ENCODE assay signal across 8 mouse cellular contexts in genomic region chr6:124919695-124920317, GRCm38 (mm10). TPM values are rescaled to one million over a fixed set of nuclear protein-coding genes. Genes with fewer than 3 reads are reported as not detected.
DNase-seq lines count a peak whose midpoint lies in the region; ATAC-seq and TF ChIP-seq lines count a peak whose summit lies in the region.

Gene Ptms, minus strand, starts transcription at chr6:124920103.

- no peak within 1 kb of the TSS for H3K27ac ChIP-seq in bone marrow, adult 2 months (ENCODE audit: control insufficient read depth, insufficient read depth, low read depth, low read length, poor library complexity)
- H3K27ac ChIP-seq in heart, embryonic 12.5 days (ENCODE audit: poor library complexity, severe bottlenecking) = peak within 1 kb of the TSS; percentile 100
- peak within 1 kb of the TSS; percentile 99 for H3K27ac ChIP-seq in kidney, embryonic 16.5 days (ENCODE audit: low read length)
- H3K27ac ChIP-seq in stomach, postnatal 0 days (replicated peaks) = peak within 1 kb of the TSS; percentile 100

- peak; percentile 83 for ATAC-seq in heart, embryonic 12.5 days (ENCODE audit: insufficient number of reproducible peaks, low FRiP score)
- ATAC-seq in kidney, embryonic 16.5 days (ENCODE audit: low FRiP score, low TSS enrichment) = peak; percentile 88
- peak; percentile 34; the same call in 1 of the 2 replicates for ATAC-seq in monocyte, adult 5-6 weeks (replicated peaks; ENCODE audit: insufficient number of reproducible peaks, low FRiP score, low TSS enrichment, poor library complexity, severe bottlenecking)
- peak; percentile 80 for ATAC-seq in stomach, postnatal 0 days (ENCODE audit: low FRiP score, low TSS enrichment)

- no peaks in the 10 kb centered on the region for H3K9me3 ChIP-seq in heart, embryonic 12.5 days (replicated peaks)
- no peaks in the 10 kb centered on the region for H3K9me3 ChIP-seq in kidney, embryonic 16.5 days (ENCODE audit: low read length)
- no peaks in the 10 kb centered on the region for H3K9me3 ChIP-seq in stomach, postnatal 0 days (ENCODE audit: control insufficient read depth, low read length)

- TF ChIP-seq POLR2A in bone marrow, adult 2 months (IDR thresholded peaks at IDR 0.05; ENCODE audit: borderline replicate concordance, control insufficient read depth, low read depth, low read length) = no peak

- 22% methylated on average over 13 of the region's 13 CpGs for WGBS in bone marrow, adult 2 months
- under 1% methylated on average over 13 of the region's 13 CpGs for WGBS in heart, embryonic 12.5 days
- 0% methylated on average over 13 of the region's 13 CpGs for whole genome bisulfite sequencing in kidney, embryonic 16.5 days
- WGBS in stomach, postnatal 0 days = 1% methylated on average over 13 of the region's 13 CpGs

- TF ChIP-seq CTCF in bone marrow, adult 2 months (IDR thresholded peaks at IDR 0.05; ENCODE audit: control insufficient read depth, insufficient read depth, low read length) = no peak
- no peak for TF ChIP-seq CTCF in stomach, postnatal 0 days (IDR thresholded peaks at IDR 0.05; ENCODE audit: low read depth)

- peak within 1 kb of the TSS; percentile 96 for H3K4me2 ChIP-seq in heart, embryonic 12.5 days
- H3K4me2 ChIP-seq in kidney, embryonic 16.5 days (replicated peaks; ENCODE audit: low read depth, low read length) = peak within 1 kb of the TSS; percentile 99
- peak within 1 kb of the TSS; percentile 53 for H3K4me2 ChIP-seq in stomach, postnatal 0 days (replicated peaks; ENCODE audit: low read depth)

- H3K36me3 ChIP-seq in heart, embryonic 12.5 days = peaks cover under 1% of the 10 kb centered on the region; the same call in 1 of the 2 replicates
- peaks cover 1% of the 10 kb centered on the region for H3K36me3 ChIP-seq in kidney, embryonic 16.5 days (ENCODE audit: insufficient read depth, low read length)
- H3K36me3 ChIP-seq in stomach, postnatal 0 days (ENCODE audit: control insufficient read depth, insufficient read depth, low read length) = peaks cover 1% of the 10 kb centered on the region; the same call in 1 of the 2 replicates

- peak; percentile 41 for TF ChIP-seq EP300 in stomach, postnatal 0 days (optimal IDR thresholded peaks at IDR 0.05)

- H3K4me3 ChIP-seq in bone marrow, adult 2 months (replicated peaks; ENCODE audit: control insufficient read depth, low read depth, low read length) = no peak within 1 kb of the TSS
- H3K4me3 ChIP-seq in heart, embryonic 12.5 days = peak within 1 kb of the TSS; percentile 34
- peak within 1 kb of the TSS; percentile 41 for H3K4me3 ChIP-seq in kidney, embryonic 16.5 days (ENCODE audit: low read length)
- H3K4me3 ChIP-seq in stomach, postnatal 0 days (ENCODE audit: low read depth, low read length) = peak within 1 kb of the TSS; percentile 36

- DNase-seq in A20 (ENCODE audit: low read depth, low spot score) (peak; percentile 97), liver (peak; percentile 83)
- DNase-seq in fat pad, adult 2 months (ENCODE audit: extremely low read depth, low read depth, low spot score) = peak; percentile 97
- peak; percentile 93 for DNase-seq in stomach, postnatal 0 days (ENCODE audit: low spot score)

- no peaks in the 10 kb centered on the region for H3K27me3 ChIP-seq in heart, embryonic 12.5 days (replicated peaks)
- no peaks in the 10 kb centered on the region for H3K27me3 ChIP-seq in kidney, embryonic 16.5 days (ENCODE audit: insufficient read depth, low read length)
- no peaks in the 10 kb centered on the region for H3K27me3 ChIP-seq in stomach, postnatal 0 days (ENCODE audit: control insufficient read depth, insufficient read depth, low read length)

- no peaks in the 10 kb centered on the region; the same call in 1 of the 2 replicates for H3K4me1 ChIP-seq in bone marrow, adult 2 months (ENCODE audit: control insufficient read depth, insufficient read depth, low read length)
- H3K4me1 ChIP-seq in heart, embryonic 12.5 days (replicated peaks) = peaks cover 45% of the 10 kb centered on the region
- peaks cover 53% of the 10 kb centered on the region for H3K4me1 ChIP-seq in kidney, embryonic 16.5 days (ENCODE audit: insufficient read depth, low read length)
- peaks cover 11% of the 10 kb centered on the region; the same call in 1 of the 2 replicates for H3K4me1 ChIP-seq in stomach, postnatal 0 days (replicated peaks; ENCODE audit: control insufficient read depth, insufficient read depth)

- H3K9ac ChIP-seq in heart, embryonic 12.5 days = peak within 1 kb of the TSS; percentile 60; the same call in 1 of the 2 replicates
- H3K9ac ChIP-seq in kidney, embryonic 16.5 days (replicated peaks; ENCODE audit: low read length) = peak within 1 kb of the TSS; percentile 72
- peak within 1 kb of the TSS; percentile 41 for H3K9ac ChIP-seq in stomach, postnatal 0 days (ENCODE audit: low read length)

RNA-seq across cellular contexts. Expression of gene Ptms, which starts in this region (rescaled TPM):
- polyA plus RNA-seq in bone marrow, adult 2 months (2011; ENCODE audit: insufficient read depth, insufficient read length, low replicate concordance, missing spikeins) = 157 and 192 TPM in 2 replicates
- 233 and 243 TPM in 2 replicates for polyA plus RNA-seq in heart, embryonic 12.5 days (2016; fragmentation: Nextera tagmentation; extraction: Ambion mirVana)
- 269 and 274 TPM in 2 replicates for polyA plus RNA-seq in kidney, embryonic 16.5 days (2015; fragmentation: Nextera tagmentation; extraction: Ambion mirVana)
- total RNA-seq in monocyte, adult 5-6 weeks (2017) = 89.3 to 145 TPM (median 115 TPM) in 3 replicates
- polyA plus RNA-seq in stomach, postnatal 0 days (2015; fragmentation: Nextera tagmentation; extraction: Ambion mirVana) = 260 and 276 TPM in 2 replicates

Comparison
In these comparisons a context has a peak if more than half of its experiments do, and no peak if none do; other contexts are left out.
1. ATAC-seq: peak in every context shown above with its lines; median percentile 88 in kidney, embryonic 16.5 days; 83 in heart, embryonic 12.5 days; 80 in stomach, postnatal 0 days; 34 in monocyte, adult 5-6 weeks.